Comparison of ENCODE assay signal across 21 mouse cellular contexts in the genomic region with DNA sequence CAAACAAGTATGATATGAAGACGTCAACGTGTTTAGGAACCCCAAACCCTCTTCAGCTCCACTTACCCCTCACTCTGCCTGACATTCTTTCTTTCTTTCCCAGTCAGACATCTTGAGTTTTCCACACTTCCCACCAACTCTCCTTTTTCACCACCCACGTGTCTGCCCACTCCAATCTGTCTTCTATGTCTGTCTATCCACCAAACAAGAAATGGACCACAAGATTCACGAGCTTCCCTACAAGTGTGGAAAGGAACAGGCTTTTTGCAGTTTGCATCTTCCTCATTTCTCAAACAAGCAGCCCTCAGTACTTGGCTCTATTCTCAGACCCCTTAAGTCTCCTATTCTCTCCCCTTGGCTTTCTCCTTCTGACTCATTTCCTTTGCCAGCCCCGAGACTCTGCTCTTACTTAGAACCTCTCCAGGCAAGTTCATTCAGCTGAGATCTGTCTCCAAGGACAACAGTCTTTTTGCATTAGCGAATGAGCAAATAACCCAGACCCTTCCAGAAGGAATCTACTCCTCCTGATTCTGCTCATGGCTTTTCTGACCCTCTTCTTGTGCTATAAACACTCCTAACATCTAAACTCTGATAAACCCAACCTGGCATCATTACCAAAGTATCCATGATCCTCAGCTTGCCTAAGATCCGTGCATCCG.
A peak's percentile ranks its signal among the peaks of the same experiment; 100 is the strongest.
DNase-seq lines count a peak whose midpoint lies in the region; ATAC-seq and TF ChIP-seq lines count a peak whose summit lies in the region.
"Had no signal": no experiment of that assay in that cellular context is flagged by ENCODE, and none has a peak within 500 bp of the region (broad histone marks: within the 10 kb centered on the region; RNA-seq: fewer than 3 reads in every experiment).

No protein-coding gene starts in this region.

- no peak for TF ChIP-seq CTCF in heart, adult 2 months (IDR thresholded peaks at IDR 0.05)
- TF ChIP-seq CTCF in lung, postnatal 0 days (IDR thresholded peaks at IDR 0.05): no peak

- no peaks in the 10 kb centered on the region for H3K4me1 ChIP-seq in heart, adult 2 months (ENCODE audit: control insufficient read depth, insufficient read depth, low read length)
- no peaks in the 10 kb centered on the region for H3K4me1 ChIP-seq in lung, postnatal 0 days (ENCODE audit: insufficient read depth, low read depth, low read length)
- H3K4me1 ChIP-seq: embryonic facial prominence, embryonic 15.5 days; forebrain, embryonic 13.5 days; hindbrain, embryonic 12.5 days; limb, embryonic 12.5 days; neural tube, embryonic 15.5 days had no signal

- 59% methylated on average over 8 of the region's 8 CpGs for WGBS in heart, adult 2 months
- 43% methylated on average over 8 of the region's 8 CpGs for WGBS in lung, postnatal 0 days

- no peaks in the 10 kb centered on the region for H3K79me2 ChIP-seq in heart, adult 2 months (replicated peaks; ENCODE audit: control insufficient read depth, insufficient read depth, low read length)

- H3K27me3 ChIP-seq in heart, adult 2 months (ENCODE audit: control insufficient read depth, insufficient read depth, low read length): no peaks in the 10 kb centered on the region
- no peaks in the 10 kb centered on the region for H3K27me3 ChIP-seq in lung, postnatal 0 days (replicated peaks; ENCODE audit: insufficient read depth, low read length)
- H3K27me3 ChIP-seq: embryonic facial prominence, embryonic 15.5 days; forebrain, embryonic 13.5 days; hindbrain, embryonic 12.5 days; limb, embryonic 12.5 days; neural tube, embryonic 15.5 days had no signal

- intact Hi-C loops in heart, adult 2 months (cut with DNase I): no loop called here
- intact Hi-C loops in left cerebral cortex, postnatal 25 days (cut with DNase I): loop anchor here (1.0 to 5.0 kb wide), 3 partner anchors 13 to 76 kb away; no protein-coding TSS in a partner anchor

- no peak overlapping the region for H3K9ac ChIP-seq in heart, adult 2 months (ENCODE audit: low read depth, low read length)
- no peak overlapping the region for H3K9ac ChIP-seq in lung, postnatal 0 days (replicated peaks; ENCODE audit: low read depth)
- H3K9ac ChIP-seq: embryonic facial prominence, embryonic 15.5 days; forebrain, embryonic 13.5 days; hindbrain, embryonic 12.5 days; limb, embryonic 12.5 days; liver, embryonic 14.5 days; neural tube, embryonic 15.5 days had no signal

- H3K36me3 ChIP-seq in heart, adult 2 months (ENCODE audit: control insufficient read depth, insufficient read depth, low read length): no peaks in the 10 kb centered on the region
- H3K36me3 ChIP-seq in lung, postnatal 0 days (ENCODE audit: insufficient read depth, low read length): no peaks in the 10 kb centered on the region
- H3K36me3 ChIP-seq: embryonic facial prominence, embryonic 15.5 days; hindbrain, embryonic 12.5 days; limb, embryonic 12.5 days; neural tube, embryonic 15.5 days had no signal

- no peaks in the 10 kb centered on the region for H3K9me3 ChIP-seq in lung, postnatal 0 days (ENCODE audit: low read length)
- H3K9me3 ChIP-seq: embryonic facial prominence, embryonic 15.5 days; forebrain, embryonic 13.5 days; hindbrain, embryonic 12.5 days; limb, embryonic 12.5 days; neural tube, embryonic 15.5 days had no signal

- DNase-seq in heart, adult 11 months: peak; percentile 76
- no peak for DNase-seq in heart, adult 2 months
- DNase-seq in testis, postnatal 10 days (ENCODE audit: low spot score): peak; percentile 7
- no peak for DNase-seq in testis, postnatal 14 days (ENCODE audit: low spot score)
- DNase-seq in left cerebral cortex, postnatal 25 days (ENCODE audit: low spot score in 2 of 2): peak; percentile 58 to 94
- DNase-seq in lung, postnatal 0 days (ENCODE audit: low spot score): no peak
- no peak for DNase-seq in urinary bladder, adult 18-20 months (ENCODE audit: low spot score in 2 of 2)
- no peak for DNase-seq in cerebellum, postnatal 25 days
- DNase-seq: adrenal gland, postnatal 36 days; B cell, adult 2 months; cerebellum, adult 9-10 months; gastrocnemius, postnatal 14 days; midbrain, embryonic 14.5 days; thymus, postnatal 4 days had no signal

- H3K4me2 ChIP-seq in lung, postnatal 0 days (replicated peaks; ENCODE audit: low read depth, low read length): no peak overlapping the region
- H3K4me2 ChIP-seq: embryonic facial prominence, embryonic 15.5 days; forebrain, embryonic 13.5 days; hindbrain, embryonic 12.5 days; limb, embryonic 12.5 days; neural tube, embryonic 15.5 days had no signal

- no peak for TF ChIP-seq POLR2A in heart, adult 2 months (IDR thresholded peaks at IDR 0.05; ENCODE audit: insufficient read depth, low read depth, low read length)

- no peak for TF ChIP-seq EP300 in heart, adult 2 months (IDR thresholded peaks at IDR 0.05; ENCODE audit: insufficient read depth, low read depth, low read length)
- no peak for TF ChIP-seq EP300 in lung, postnatal 0 days (IDR thresholded peaks at IDR 0.05)

- H3K4me3 ChIP-seq in heart, adult 2 months: no peak overlapping the region
- no peak overlapping the region for H3K4me3 ChIP-seq in lung, postnatal 0 days (ENCODE audit: low read depth, low read length)
- H3K4me3 ChIP-seq: embryonic facial prominence, embryonic 15.5 days; forebrain, embryonic 13.5 days; hindbrain, embryonic 12.5 days; limb, embryonic 12.5 days; myocyte; neural tube, embryonic 15.5 days had no signal

- no peak for ATAC-seq in lung, postnatal 0 days
- ATAC-seq: forebrain, embryonic 13.5 days had no signal

- H3K27ac ChIP-seq in heart, adult 2 months: no peak overlapping the region
- H3K27ac ChIP-seq in lung, postnatal 0 days (ENCODE audit: low read length): no peak overlapping the region
- H3K27ac ChIP-seq: embryonic facial prominence, embryonic 15.5 days; forebrain, embryonic 13.5 days; hindbrain, embryonic 12.5 days; limb, embryonic 12.5 days; liver, embryonic 14.5 days; neural tube, embryonic 15.5 days had no signal

Comparison
In these comparisons a context has a peak if more than half of its experiments do, and no peak if none do; other contexts are left out.
1. DNase-seq: peak in heart, adult 11 months (single experiment), testis, postnatal 10 days (single experiment) and left cerebral cortex, postnatal 25 days (2 of 2); none in heart, adult 2 months (0 of 2), testis, postnatal 14 days (single experiment), lung, postnatal 0 days (single experiment), urinary bladder, adult 18-20 months (0 of 2) and cerebellum, postnatal 25 days (0 of 2).